Mouse (Mus musculus) spleen, postnatal 10 days (tissue): ENCODE data around the gene Crtam.

Source experiments
- DNase-seq, 2 experiments: peaks; one replicate each; pipeline ENCODE4 v3.0.0; 2021 to 2022; ENCODE audit warnings: low spot score in 2 of 2

The Crtam gene

GRCm38 (mm10) chr9:41011512-41012436, 7.3 kb upstream of the Crtam start:
- DNase-seq: no peak

GRCm38 (mm10) chr9:41007785-41008184, 3.4 kb upstream of the Crtam start:
- no peak for DNase-seq

- DNase-seq: no peak
These were observed 7.2 kb downstream of the Crtam start for GRCm38 (mm10) chr9:40997116-40997779.

GRCm38 (mm10) chr9:40994075-40994474, 10.4 kb downstream of the Crtam start:
- DNase-seq: no peak

- DNase-seq: no peak
These were observed 12.9 kb downstream of the Crtam start for GRCm38 (mm10) chr9:40991511-40991910.

- peak; percentile 11 to 58 for DNase-seq
These were observed 14.4 kb downstream of the Crtam start for GRCm38 (mm10) chr9:40989940-40990588.

GRCm38 (mm10) chr9:40984313-40984712, 20.1 kb downstream of the Crtam start:
- no peak for DNase-seq

- no peak for DNase-seq
These were observed 20.7 kb downstream of the Crtam start for GRCm38 (mm10) chr9:40983758-40984157.

GRCm38 (mm10) chr9:40982480-40982879, 21.9 kb downstream of the Crtam start:
- no peak for DNase-seq

- DNase-seq: no peak
These were observed 30.2 kb downstream of the Crtam start for GRCm38 (mm10) chr9:40974042-40974801.

- no peak for DNase-seq
These were observed 40.1 kb downstream of the Crtam start for GRCm38 (mm10) chr9:40964418-40964714.

- DNase-seq: no peak
These were observed 40.6 kb downstream of the Crtam start, which contains the start of gene Jhy for GRCm38 (mm10) chr9:40963586-40964417. Gene Jhy (minus strand): TSS chr9:40964118.

- no peak for DNase-seq
These were observed 43.0 kb downstream of the Crtam start for GRCm38 (mm10) chr9:40961401-40961800.

- no peak for DNase-seq
These were observed 55.3 kb downstream of the Crtam start for GRCm38 (mm10) chr9:40949039-40949615.

GRCm38 (mm10) chr9:40948473-40948872, 56.0 kb downstream of the Crtam start:
- DNase-seq: no peak

- DNase-seq: no peak
These were observed 57.3 kb downstream of the Crtam start for GRCm38 (mm10) chr9:40947131-40947530.

GRCm38 (mm10) chr9:40937425-40937824, 67.0 kb downstream of the Crtam start:
- DNase-seq: no peak

GRCm38 (mm10) chr9:40933323-40933722, 71.1 kb downstream of the Crtam start:
- DNase-seq: no peak

GRCm38 (mm10) chr9:40927351-40927980, 77.0 kb downstream of the Crtam start:
- DNase-seq: no peak
